Mouse (Mus musculus): ENCODE data around the gene Asb5. TPM values are rescaled to one million over a fixed set of nuclear protein-coding genes. Genes with fewer than 3 reads are reported as not detected.

Gene Asb5
- polyA plus RNA-seq, 1 experiment from 2014 or later = 1.4 TPM

- Histone ChIP-seq H3K4me1 (replicated peaks) (no peaks in the 10 kb centered on the region), H3K27me3 (no peaks in the 10 kb centered on the region), H3K9me3 (replicated peaks) (no peaks in the 10 kb centered on the region), H3K27ac (no peak overlapping the region), H3K36me3 (no peaks in the 10 kb centered on the region), H3K4me3 (replicated peaks) (no peak overlapping the region), H3K9ac (no peak overlapping the region), H3K4me2 (no peak overlapping the region)
- WGBS (ENCODE audit: insufficient replicate concordance) = 41% methylated on average over 1 of the region's 1 CpGs
- no peak for ATAC-seq (ENCODE audit: low read depth)
- DNase-seq = no peak
These were observed 12.0 kb downstream of the Asb5 start for GRCm38 (mm10) chr8:54541331-54541730.

- DNase-seq (no peak), ATAC-seq (ENCODE audit: low read depth) (no peak)
- no peaks in the 10 kb centered on the region for H3K27me3 ChIP-seq
- no peak overlapping the region for H3K4me3 ChIP-seq (replicated peaks)
- H3K27ac ChIP-seq = no peak overlapping the region
- H3K36me3 ChIP-seq = no peaks in the 10 kb centered on the region
- no peak overlapping the region for H3K9ac ChIP-seq
- 69% methylated on average over 6 of the region's 6 CpGs for WGBS (ENCODE audit: insufficient replicate concordance)
- H3K4me2 ChIP-seq = no peak overlapping the region
- no peaks in the 10 kb centered on the region for H3K9me3 ChIP-seq (replicated peaks)
- H3K4me1 ChIP-seq (replicated peaks) = no peaks in the 10 kb centered on the region
These were observed 19.0 kb downstream of the Asb5 start for GRCm38 (mm10) chr8:54548383-54548782.

DNA sequence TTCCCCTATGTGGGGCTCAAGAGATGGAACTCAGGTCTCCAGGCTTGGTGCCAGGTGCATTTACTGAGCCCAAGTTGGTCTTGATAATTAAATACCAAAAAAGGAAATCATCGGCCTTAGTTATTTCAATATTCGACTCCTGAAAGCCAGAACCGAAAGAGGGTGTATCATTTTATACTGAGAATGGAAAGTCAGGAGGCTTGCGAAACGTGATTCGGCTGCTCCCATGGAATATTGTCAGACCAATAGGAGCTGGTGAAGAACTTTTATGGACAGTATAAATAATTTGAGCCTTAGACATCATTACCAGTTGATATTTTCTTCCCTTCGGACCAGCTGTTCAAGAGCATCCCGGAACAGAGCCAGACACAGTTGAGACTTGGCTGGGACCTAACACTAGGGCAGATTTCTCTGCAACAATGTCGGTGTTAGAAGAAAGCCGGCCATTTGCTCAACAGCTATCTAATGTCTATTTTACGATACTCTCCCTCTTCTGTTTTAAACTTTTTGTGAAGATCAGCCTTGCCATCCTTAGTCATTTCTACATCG is 20.7 kb downstream of the Asb5 start:
- H3K9ac ChIP-seq = no peak overlapping the region
- no peaks in the 10 kb centered on the region for H3K9me3 ChIP-seq (replicated peaks)
- H3K4me1 ChIP-seq (replicated peaks) = no peaks in the 10 kb centered on the region
- no peak overlapping the region for H3K27ac ChIP-seq
- H3K36me3 ChIP-seq = no peaks in the 10 kb centered on the region
- DNase-seq (no peak), ATAC-seq (ENCODE audit: low read depth) (no peak)
- H3K27me3 ChIP-seq = no peaks in the 10 kb centered on the region
- no peak overlapping the region for H3K4me3 ChIP-seq (replicated peaks)
- WGBS (ENCODE audit: insufficient replicate concordance) = 81% methylated on average over 12 of the region's 12 CpGs
- no peak overlapping the region for H3K4me2 ChIP-seq

DNA sequence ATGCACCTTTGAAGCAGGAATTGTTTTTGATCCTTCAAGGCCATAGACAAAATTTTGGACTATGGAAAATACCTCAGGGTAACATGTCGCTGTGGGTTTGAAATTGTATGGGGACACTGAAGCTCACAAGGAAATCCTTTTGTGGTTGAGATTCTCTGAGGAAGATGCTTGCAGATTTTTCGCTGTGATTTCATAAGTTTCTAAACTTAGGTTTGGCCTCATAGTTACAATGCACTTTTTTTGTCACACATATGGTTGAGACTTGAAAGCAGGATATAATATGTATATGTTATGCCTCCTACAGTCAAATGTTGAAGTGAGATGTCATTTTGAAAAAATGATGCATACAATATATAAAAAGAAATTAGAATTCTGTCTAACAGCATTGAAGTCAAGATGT is 25.5 kb downstream of the Asb5 start:
- Histone ChIP-seq H3K36me3 (no peaks in the 10 kb centered on the region), H3K4me3 (replicated peaks) (no peak overlapping the region), H3K27ac (no peak overlapping the region), H3K4me2 (no peak overlapping the region), H3K9me3 (replicated peaks) (no peaks in the 10 kb centered on the region), H3K4me1 (replicated peaks) (no peaks in the 10 kb centered on the region), H3K9ac (no peak overlapping the region), H3K27me3 (no peaks in the 10 kb centered on the region)
- 53% methylated on average over 2 of the region's 2 CpGs for WGBS (ENCODE audit: insufficient replicate concordance)
- ATAC-seq (ENCODE audit: low read depth) = no peak
- no peak for DNase-seq

- no peak for DNase-seq
These were observed 32.8 kb downstream of the Asb5 start for GRCm38 (mm10) chr8:54562137-54562536.

DNA sequence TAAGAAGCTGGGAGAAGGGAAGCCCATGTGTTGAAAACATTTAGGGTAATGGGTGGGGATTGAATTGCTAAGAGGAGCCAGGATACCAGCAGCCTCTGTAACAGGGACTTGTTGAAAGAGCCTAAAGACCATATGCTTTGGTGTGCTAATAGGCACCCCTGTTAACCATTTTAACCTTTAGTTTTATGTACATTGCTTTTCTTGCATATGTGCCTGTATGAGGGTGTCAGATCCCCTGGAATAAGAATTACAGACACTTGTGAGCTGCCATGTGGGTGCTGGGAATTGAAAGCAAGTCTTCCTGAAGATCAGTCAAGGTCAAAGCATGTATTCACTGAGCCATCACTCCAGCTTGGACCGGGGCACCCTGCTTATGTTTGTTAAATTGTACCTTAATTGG is 35.8 kb downstream of the Asb5 start:
- no peak overlapping the region for H3K9ac ChIP-seq
- H3K4me3 ChIP-seq (replicated peaks) = no peak overlapping the region
- H3K9me3 ChIP-seq (replicated peaks) = no peaks in the 10 kb centered on the region
- ATAC-seq (ENCODE audit: low read depth) (no peak), DNase-seq (no peak)
- H3K4me1 ChIP-seq (replicated peaks) = no peaks in the 10 kb centered on the region
- 85% methylated on average over 1 of the region's 1 CpGs for WGBS (ENCODE audit: insufficient replicate concordance)
- no peaks in the 10 kb centered on the region for H3K36me3 ChIP-seq
- H3K27ac ChIP-seq = no peak overlapping the region
- no peaks in the 10 kb centered on the region for H3K27me3 ChIP-seq
- H3K4me2 ChIP-seq = no peak overlapping the region

More at GRCm38 (mm10) chr8:54562137-54562536, 32.8 kb downstream of the Asb5 start:
- H3K9ac ChIP-seq = no peak overlapping the region
- 25% methylated on average over 4 of the region's 4 CpGs for WGBS (ENCODE audit: insufficient replicate concordance)
- no peak overlapping the region for H3K4me3 ChIP-seq (replicated peaks)
- no peak overlapping the region for H3K4me2 ChIP-seq
- no peak for ATAC-seq (ENCODE audit: low read depth)
- H3K4me1 ChIP-seq (replicated peaks) = no peaks in the 10 kb centered on the region
- H3K36me3 ChIP-seq = no peaks in the 10 kb centered on the region
- H3K9me3 ChIP-seq (replicated peaks) = no peaks in the 10 kb centered on the region
- H3K27me3 ChIP-seq = no peaks in the 10 kb centered on the region
- H3K27ac ChIP-seq = no peak overlapping the region

- DNase-seq (no peak), ATAC-seq (ENCODE audit: low read depth) (no peak)
- Histone ChIP-seq H3K36me3 (no peaks in the 10 kb centered on the region), H3K27ac (no peak overlapping the region), H3K4me1 (replicated peaks) (no peaks in the 10 kb centered on the region), H3K9me3 (replicated peaks) (no peaks in the 10 kb centered on the region), H3K4me3 (replicated peaks) (no peak overlapping the region), H3K9ac (no peak overlapping the region), H3K4me2 (no peak overlapping the region), H3K27me3 (no peaks in the 10 kb centered on the region)
- 70% methylated on average over 7 of the region's 7 CpGs for WGBS (ENCODE audit: insufficient replicate concordance)
These were observed 36.4 kb downstream of the Asb5 start for GRCm38 (mm10) chr8:54565603-54566260.

GRCm38 (mm10) chr8:54567168-54567567 is 37.8 kb downstream of the Asb5 start:
- 66% methylated on average over 2 of the region's 2 CpGs for WGBS (ENCODE audit: insufficient replicate concordance)
- no peaks in the 10 kb centered on the region for H3K9me3 ChIP-seq (replicated peaks)
- ATAC-seq (ENCODE audit: low read depth) (no peak), DNase-seq (no peak)
- no peaks in the 10 kb centered on the region for H3K27me3 ChIP-seq
- no peaks in the 10 kb centered on the region for H3K36me3 ChIP-seq
- no peak overlapping the region for H3K4me3 ChIP-seq (replicated peaks)
- H3K4me2 ChIP-seq = no peak overlapping the region
- no peak overlapping the region for H3K27ac ChIP-seq
- H3K4me1 ChIP-seq (replicated peaks) = no peaks in the 10 kb centered on the region
- H3K9ac ChIP-seq = no peak overlapping the region

DNA sequence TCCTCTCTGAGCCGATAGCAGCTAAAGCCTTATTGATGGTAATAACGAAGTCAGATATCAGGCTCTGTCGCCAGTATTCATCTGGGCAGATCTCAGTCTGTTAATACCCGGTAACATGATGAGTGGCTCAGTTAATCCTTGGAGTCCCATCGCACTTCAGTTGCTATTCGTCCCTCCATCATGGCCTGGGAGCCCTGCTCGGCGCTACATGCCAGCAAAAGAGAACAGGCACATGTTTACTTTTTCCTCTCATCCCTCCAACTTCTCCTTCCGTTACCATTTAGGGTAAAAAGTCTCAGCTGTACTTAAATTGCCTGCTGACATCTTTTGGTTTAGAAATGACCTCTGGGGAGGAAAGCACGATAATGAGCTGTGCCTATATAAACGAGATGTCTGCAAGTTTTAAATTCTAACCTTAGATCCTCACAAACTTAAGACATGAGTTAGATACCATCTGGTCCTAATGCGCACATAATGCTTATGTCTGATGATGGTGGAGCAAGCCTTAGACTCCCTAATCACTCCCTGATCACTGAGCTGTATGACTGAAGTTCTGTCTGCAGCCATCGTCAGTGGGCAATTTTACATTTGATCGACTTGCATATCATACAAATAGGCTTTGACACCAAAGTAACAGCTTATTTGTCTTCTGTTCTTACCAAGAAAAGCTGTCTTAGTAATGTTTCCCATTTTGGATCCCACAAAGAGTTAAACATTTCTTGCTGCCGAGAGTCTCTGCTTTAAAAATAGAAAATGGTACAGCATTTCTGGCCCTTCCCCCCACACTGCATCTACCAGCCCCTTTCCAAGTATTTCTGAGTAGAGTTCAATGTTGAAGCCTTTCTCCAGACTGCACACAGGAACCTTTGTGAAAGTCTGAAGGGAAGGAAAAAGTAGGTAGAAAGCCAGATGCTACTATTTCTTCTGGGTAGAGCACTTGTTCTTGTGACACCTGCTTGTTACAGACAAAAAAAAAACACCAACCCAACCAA is 41.5 kb downstream of the Asb5 start:
- Histone ChIP-seq H3K4me3 (replicated peaks) (no peak overlapping the region), H3K36me3 (no peaks in the 10 kb centered on the region), H3K4me1 (replicated peaks) (no peaks in the 10 kb centered on the region), H3K9ac (no peak overlapping the region), H3K4me2 (no peak overlapping the region), H3K27me3 (no peaks in the 10 kb centered on the region), H3K27ac (no peak overlapping the region), H3K9me3 (replicated peaks) (no peaks in the 10 kb centered on the region)
- no peak for ATAC-seq (ENCODE audit: low read depth)
- DNase-seq = no peak
- 65% methylated on average over 15 of the region's 15 CpGs for WGBS (ENCODE audit: insufficient replicate concordance)

DNA sequence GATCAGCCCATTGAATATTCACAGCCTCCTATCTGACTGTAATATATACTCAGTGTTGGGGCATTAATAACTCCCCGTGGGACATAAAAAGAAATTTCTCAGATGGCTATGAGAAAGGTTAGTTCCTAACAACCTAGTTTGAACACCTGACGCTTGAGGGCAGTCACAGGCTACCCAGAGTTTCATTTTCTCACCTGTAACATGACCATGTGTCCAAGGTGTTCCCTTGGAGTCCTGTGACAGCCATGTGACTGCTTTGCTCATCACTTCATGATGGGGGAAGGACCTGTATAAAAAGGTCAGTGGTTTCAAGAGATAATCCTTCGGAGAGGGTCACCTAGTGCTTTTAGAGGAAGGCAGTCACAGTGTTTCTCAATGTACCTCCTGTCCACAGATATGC is 52.1 kb downstream of the Asb5 start:
- ATAC-seq (ENCODE audit: low read depth) = no peak
- DNase-seq = no peak
- WGBS (ENCODE audit: insufficient replicate concordance) = 42% methylated on average over 3 of the region's 3 CpGs

GRCm38 (mm10) chr8:54582886-54583285 is 53.5 kb downstream of the Asb5 start:
- no peaks in the 10 kb centered on the region for H3K4me1 ChIP-seq (replicated peaks)
- WGBS (ENCODE audit: insufficient replicate concordance) = 38% methylated on average over 1 of the region's 1 CpGs
- H3K27ac ChIP-seq = no peak overlapping the region

More for the DNA sequence above, 52.1 kb downstream of the Asb5 start:
- no peaks in the 10 kb centered on the region for H3K27me3 ChIP-seq
- H3K36me3 ChIP-seq = no peaks in the 10 kb centered on the region
- H3K4me3 ChIP-seq (replicated peaks) = no peak overlapping the region
- H3K9me3 ChIP-seq (replicated peaks) = no peaks in the 10 kb centered on the region
- no peak overlapping the region for H3K27ac ChIP-seq
- no peak overlapping the region for H3K4me2 ChIP-seq
- H3K9ac ChIP-seq = no peak overlapping the region
- no peaks in the 10 kb centered on the region for H3K4me1 ChIP-seq (replicated peaks)

More at GRCm38 (mm10) chr8:54582886-54583285, 53.5 kb downstream of the Asb5 start:
- H3K27me3 ChIP-seq = no peaks in the 10 kb centered on the region
- ATAC-seq (ENCODE audit: low read depth) = no peak
- no peaks in the 10 kb centered on the region for H3K9me3 ChIP-seq (replicated peaks)
- H3K4me3 ChIP-seq (replicated peaks) = no peak overlapping the region
- H3K9ac ChIP-seq = no peak overlapping the region
- no peaks in the 10 kb centered on the region for H3K36me3 ChIP-seq
- DNase-seq = no peak
- H3K4me2 ChIP-seq = no peak overlapping the region
